In the genomic region with DNA sequence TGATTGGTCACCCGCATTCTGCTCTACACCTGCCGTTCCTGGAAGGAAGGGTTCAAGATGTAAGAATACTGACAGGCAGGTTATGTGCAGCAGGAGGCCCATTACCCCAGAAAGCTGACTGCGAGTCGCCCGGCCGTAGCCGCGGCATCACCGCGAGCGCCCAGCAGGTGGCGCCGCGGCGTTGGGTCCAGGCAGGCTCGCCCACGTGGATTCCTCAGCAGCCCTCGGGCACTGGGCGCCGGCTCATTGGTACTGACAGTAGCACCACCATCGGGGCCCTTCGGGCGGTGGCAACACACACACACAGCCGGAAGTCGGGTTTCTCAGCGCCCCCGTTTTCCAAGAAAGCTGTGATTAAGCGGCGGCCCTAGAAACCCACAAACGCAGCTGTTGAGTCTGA, we compare ENCODE assay signal across 9 mouse cellular contexts. TPM values are rescaled to one million over a fixed set of nuclear protein-coding genes. Genes with fewer than 3 reads are reported as not detected.
A peak's percentile ranks its signal among the peaks of the same experiment; 100 is the strongest.
DNase-seq lines count a peak whose midpoint lies in the region; ATAC-seq and TF ChIP-seq lines count a peak whose summit lies in the region.
"Had no signal": no experiment of that assay in that cellular context is flagged by ENCODE, and none has a peak within 500 bp of the region (broad histone marks: within the 10 kb centered on the region; RNA-seq: fewer than 3 reads in every experiment).

No protein-coding gene starts in this region.

- no peaks in the 10 kb centered on the region for H3K9me3 ChIP-seq in limb, embryonic 11.5 days (ENCODE audit: control insufficient read depth, low read length)
- H3K9me3 ChIP-seq in stomach, postnatal 0 days (ENCODE audit: control insufficient read depth, low read length), result no peaks in the 10 kb centered on the region

- peak; percentile 80 for ATAC-seq in frontal cortex, adult (ENCODE audit: low TSS enrichment)
- ATAC-seq in limb, embryonic 11.5 days (ENCODE audit: insufficient number of reproducible peaks, low FRiP score, low TSS enrichment, low read depth), result 0 out of 2 replicates have a peak, but pooled peaks have one; percentile 44
- peak; percentile 39; the same call in 1 of the 2 replicates for ATAC-seq in monocyte, adult 5-6 weeks (replicated peaks; ENCODE audit: insufficient number of reproducible peaks, low FRiP score, low TSS enrichment, poor library complexity, severe bottlenecking)
- ATAC-seq in stomach, postnatal 0 days (ENCODE audit: low FRiP score, low TSS enrichment), result peak; percentile 72

- peak; percentile 86 for TF ChIP-seq CTCF in stomach, postnatal 0 days (IDR thresholded peaks at IDR 0.05; ENCODE audit: low read depth)

- WGBS in limb, embryonic 11.5 days, result 3% methylated on average over 30 of the region's 30 CpGs
- 2% methylated on average over 30 of the region's 30 CpGs for WGBS in stomach, postnatal 0 days

- no peak overlapping the region for H3K27ac ChIP-seq in limb, embryonic 11.5 days (replicated peaks; ENCODE audit: low read depth, low read length)
- no peak overlapping the region for H3K27ac ChIP-seq in stomach, postnatal 0 days (replicated peaks)

- H3K4me1 ChIP-seq in limb, embryonic 11.5 days (ENCODE audit: control insufficient read depth, insufficient read depth, low read length), result no peaks in the 10 kb centered on the region
- no peaks in the 10 kb centered on the region for H3K4me1 ChIP-seq in stomach, postnatal 0 days (replicated peaks; ENCODE audit: control insufficient read depth, insufficient read depth)

- TF ChIP-seq EP300 in stomach, postnatal 0 days (optimal IDR thresholded peaks at IDR 0.05), result no peak

- H3K27me3 ChIP-seq in limb, embryonic 11.5 days (ENCODE audit: control insufficient read depth, insufficient read depth, low read length), result peaks cover 12% of the 10 kb centered on the region; the same call in 1 of the 2 replicates
- no peaks in the 10 kb centered on the region for H3K27me3 ChIP-seq in stomach, postnatal 0 days (ENCODE audit: control insufficient read depth, insufficient read depth, low read length)

- H3K9ac ChIP-seq in limb, embryonic 11.5 days (ENCODE audit: low read length), result no peak overlapping the region
- H3K9ac ChIP-seq in stomach, postnatal 0 days (ENCODE audit: low read length), result no peak overlapping the region

- H3K4me2 ChIP-seq in limb, embryonic 11.5 days (ENCODE audit: low read depth, severe bottlenecking), result no peak overlapping the region
- H3K4me2 ChIP-seq in stomach, postnatal 0 days (replicated peaks; ENCODE audit: low read depth), result 0 out of 2 replicates have a peak overlapping the region, but pooled peaks have one; percentile 3

- peak; percentile 68 for DNase-seq in ovary, postnatal 36 days (ENCODE audit: low spot score)
- DNase-seq in ovary, adult 18-20 months (ENCODE audit: low spot score), result no peak
- DNase-seq in cerebellum, adult 8-10 months, result peak; percentile 84
- peak; percentile 76 for DNase-seq in kidney, adult 18-20 months
- DNase-seq in limb, embryonic 11.5 days (ENCODE audit: low spot score), result peak; percentile 79
- DNase-seq in stomach, postnatal 0 days (ENCODE audit: low spot score), result peak; percentile 78

- no peak overlapping the region for H3K4me3 ChIP-seq in limb, embryonic 11.5 days (ENCODE audit: low read depth, low read length)
- H3K4me3 ChIP-seq in stomach, postnatal 0 days (ENCODE audit: low read depth, low read length), result no peak overlapping the region
- H3K4me3 ChIP-seq: erythroblast, embryonic 14.5 days had no signal

- no peaks in the 10 kb centered on the region for H3K36me3 ChIP-seq in limb, embryonic 11.5 days (ENCODE audit: control insufficient read depth, insufficient read depth, low read length)
- H3K36me3 ChIP-seq in stomach, postnatal 0 days (ENCODE audit: control insufficient read depth, insufficient read depth, low read length), result no peaks in the 10 kb centered on the region

RNA-seq across cellular contexts. Expression of gene Lrfn3, which starts 14.7 kb away (rescaled TPM):
- 4.9 and 5.0 TPM in 2 replicates for polyA plus RNA-seq in limb, embryonic 11.5 days (2014; fragmentation: Nextera tagmentation; extraction: Ambion mirVana)
- not detected in 3 replicates for total RNA-seq in monocyte, adult 5-6 weeks (2017)
- 2.9 and 3.3 TPM in 2 replicates for polyA plus RNA-seq in stomach, postnatal 0 days (2015; fragmentation: Nextera tagmentation; extraction: Ambion mirVana)

RNA-seq across cellular contexts. Expression of gene Sdhaf1, which starts 24.1 kb away (rescaled TPM):
- 21.6 TPM in 2 replicates for polyA plus RNA-seq in limb, embryonic 11.5 days (2014; fragmentation: Nextera tagmentation; extraction: Ambion mirVana)
- total RNA-seq in monocyte, adult 5-6 weeks (2017), result 11.3 to 13.7 TPM (median 11.5 TPM) in 3 replicates
- polyA plus RNA-seq in stomach, postnatal 0 days (2015; fragmentation: Nextera tagmentation; extraction: Ambion mirVana), result 19.1 and 20.2 TPM in 2 replicates

RNA-seq across cellular contexts. Expression of gene E130208F15Rik, which starts 26.3 kb away (rescaled TPM):
- not detected in 2 replicates for polyA plus RNA-seq in limb, embryonic 11.5 days (2014; fragmentation: Nextera tagmentation; extraction: Ambion mirVana)
- 2.2 to 10.7 TPM (median 8.0 TPM) in 3 replicates for total RNA-seq in monocyte, adult 5-6 weeks (2017)
- polyA plus RNA-seq in stomach, postnatal 0 days (2015; fragmentation: Nextera tagmentation; extraction: Ambion mirVana), result not detected in 2 replicates
- polyA plus RNA-seq: erythroblast, embryonic 14.5 days had no signal

RNA-seq across cellular contexts. Expression of gene Syne4, which starts 33.2 kb away (rescaled TPM):
- polyA plus RNA-seq in limb, embryonic 11.5 days (2014; fragmentation: Nextera tagmentation; extraction: Ambion mirVana), result 72.3 and 75.3 TPM in 2 replicates
- 3.0 TPM in 1 of 3 replicates, not detected in the others for total RNA-seq in monocyte, adult 5-6 weeks (2017)
- polyA plus RNA-seq in stomach, postnatal 0 days (2015; fragmentation: Nextera tagmentation; extraction: Ambion mirVana), result 13.5 and 14.2 TPM in 2 replicates

RNA-seq across cellular contexts. Expression of gene Alkbh6, which starts 39.3 kb away (rescaled TPM):
- polyA plus RNA-seq in limb, embryonic 11.5 days (2014; fragmentation: Nextera tagmentation; extraction: Ambion mirVana), result 93.7 and 97.6 TPM in 2 replicates
- 27.8 to 47.4 TPM (median 35.8 TPM) in 3 replicates for total RNA-seq in monocyte, adult 5-6 weeks (2017)
- 55.4 and 58.8 TPM in 2 replicates for polyA plus RNA-seq in stomach, postnatal 0 days (2015; fragmentation: Nextera tagmentation; extraction: Ambion mirVana)
